Mouse (Mus musculus): ENCODE measurements around the gene Grpel1.

The Grpel1 gene

DNA sequence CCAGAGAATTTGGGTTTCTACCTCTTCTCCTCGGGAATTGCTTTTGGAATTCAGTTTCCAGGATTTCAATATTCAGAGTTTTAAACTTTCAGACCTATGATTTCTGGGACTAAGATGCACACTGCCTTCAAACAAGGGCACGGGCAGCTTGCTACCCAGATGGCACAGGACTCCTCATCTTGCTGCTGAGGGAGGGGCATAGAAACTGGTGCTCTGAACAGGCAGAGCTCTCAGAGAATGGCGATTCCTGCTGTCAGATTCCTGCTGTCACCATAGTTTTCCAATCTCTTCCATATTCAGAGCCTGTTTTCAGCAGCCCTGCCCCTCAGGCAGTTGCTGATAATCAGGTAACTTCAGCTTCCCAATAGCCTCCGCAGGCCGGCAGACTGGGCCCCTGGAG lies 50.8 kb downstream of the Grpel1 start:
- DNase-seq = no peak

- DNase-seq = peak; percentile 29 to 36
Observed at GRCm38 (mm10) chr5:36517596-36517995, 52.8 kb downstream of the Grpel1 start.

DNA sequence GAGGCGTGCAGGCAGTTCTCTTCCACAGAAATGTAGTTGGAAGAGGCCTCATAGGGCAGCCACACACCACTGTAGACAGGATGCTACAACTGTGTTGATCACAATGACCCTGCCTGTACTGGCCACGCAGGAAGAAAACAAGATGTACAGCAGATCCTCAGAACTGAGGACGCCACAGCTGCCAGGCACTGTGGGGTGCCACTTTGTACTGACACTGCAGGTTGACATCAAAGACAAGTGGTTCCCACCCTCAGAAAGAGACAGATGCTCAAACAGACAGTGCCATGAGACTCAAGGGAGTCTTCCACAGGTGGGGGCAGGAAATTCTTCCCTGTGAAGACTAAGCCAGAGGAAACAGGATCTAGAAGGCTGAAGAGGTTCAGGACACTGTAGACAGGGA lies 55.0 kb downstream of the Grpel1 start:
- no peak for DNase-seq

GRCm38 (mm10) chr5:36522782-36523181 lies 58.0 kb downstream of the Grpel1 start:
- DNase-seq = no peak

GRCm38 (mm10) chr5:36523219-36523703 lies 58.5 kb downstream of the Grpel1 start:
- no peak for DNase-seq

All from cerebellum, postnatal 36 days (tissue).